Mouse (Mus musculus) lung, postnatal 14 days (tissue): Measurements from ENCODE around the gene Zfp583.

Experiments used
- DNase-seq: peaks from one replicate; pipeline ENCODE4 v3.0.0; 2021

Zfp583 gene

DNA sequence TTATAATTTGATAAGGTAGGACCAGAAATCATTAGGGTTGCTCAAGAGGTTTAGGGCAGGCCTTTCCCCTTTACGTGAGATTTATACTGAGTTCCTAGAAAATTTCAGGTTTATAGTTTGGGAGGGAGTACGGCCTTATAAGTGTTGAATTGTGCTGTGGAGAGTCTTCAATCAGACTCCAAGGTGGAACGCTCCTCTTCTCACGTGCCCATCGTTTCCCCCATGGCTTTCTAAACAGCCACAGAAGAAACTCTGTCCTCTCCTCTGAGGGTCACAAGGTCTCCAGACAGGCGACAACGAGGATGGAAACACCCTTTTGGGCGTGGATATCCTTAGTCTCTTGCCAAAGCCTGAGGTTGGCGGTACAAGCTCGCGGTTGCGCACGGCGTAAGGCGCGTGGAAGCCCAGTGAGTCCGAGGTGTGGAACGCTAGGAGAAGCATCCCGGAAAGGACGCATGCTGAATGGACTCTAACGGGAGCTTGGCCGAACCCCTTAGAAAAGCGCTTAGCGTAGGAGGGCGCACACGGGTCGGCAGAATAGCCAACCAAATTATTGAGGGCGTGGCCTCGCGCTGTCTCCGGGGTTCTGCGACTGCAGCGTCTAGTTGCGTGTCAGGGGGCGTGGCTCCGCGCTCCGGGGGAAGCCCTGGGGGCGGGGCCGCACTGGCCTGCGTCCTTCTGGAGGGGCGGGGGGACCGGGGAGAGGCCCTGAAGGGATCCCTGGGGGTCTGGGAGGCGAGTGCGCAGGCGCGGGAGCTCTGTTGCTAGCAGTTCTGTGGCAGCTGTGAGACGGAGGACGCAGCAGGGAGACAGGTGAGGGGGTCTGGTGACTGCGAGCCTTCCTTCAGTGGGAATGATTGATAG lies 45.0 kb downstream of the Zfp583 start, which contains the start of gene Zfp667:
Zfp667 (plus strand) TSS at position 738 of the 864 bp plus-strand sequence.
- DNase-seq: peak; percentile 98

DNA sequence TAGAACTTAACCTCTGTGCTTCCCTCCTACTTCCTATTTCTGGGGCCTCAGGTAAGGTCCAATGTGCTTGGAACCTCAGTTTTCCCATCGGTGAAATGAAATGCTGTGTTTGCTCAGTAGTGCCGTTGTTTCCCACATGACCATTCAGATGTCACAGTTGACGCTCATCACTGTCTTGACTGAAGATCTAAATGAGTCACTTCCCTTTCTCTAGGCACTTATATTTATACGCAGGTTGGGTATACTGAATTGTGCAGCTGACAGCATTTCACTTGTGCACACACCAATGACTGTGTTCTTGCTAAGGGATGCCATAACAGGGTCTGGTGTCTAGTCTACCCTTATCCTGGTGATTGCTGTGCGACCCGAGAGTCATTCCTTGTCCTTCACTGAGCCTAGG lies 45.7 kb downstream of the Zfp583 start:
- no peak for DNase-seq

GRCm38 (mm10) chr7:6284442-6285012 lies 46.6 kb downstream of the Zfp583 start:
- DNase-seq: no peak

- DNase-seq: peak; percentile 80
Measured at GRCm38 (mm10) chr7:6283451-6284075, 47.5 kb downstream of the Zfp583 start.

DNA sequence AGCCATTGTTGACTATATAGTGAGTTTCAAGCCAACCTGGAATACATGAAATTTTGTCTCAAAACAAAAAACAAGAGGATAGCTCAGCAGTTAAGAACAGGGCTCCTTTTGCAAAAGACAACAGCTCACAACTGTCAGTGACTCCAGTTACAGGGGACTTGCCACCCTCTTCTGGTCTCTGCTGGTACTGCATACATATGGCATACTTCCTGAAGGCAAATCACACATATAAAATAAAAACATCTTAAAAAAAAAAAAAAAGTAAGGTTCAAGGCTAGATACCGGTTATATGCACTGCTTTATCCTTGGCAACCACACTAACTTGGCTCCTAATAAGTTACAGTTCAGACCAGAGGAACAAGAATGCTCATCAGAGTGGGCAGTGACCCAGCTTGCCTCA lies 48.3 kb downstream of the Zfp583 start:
- DNase-seq: peak; percentile 85

DNA sequence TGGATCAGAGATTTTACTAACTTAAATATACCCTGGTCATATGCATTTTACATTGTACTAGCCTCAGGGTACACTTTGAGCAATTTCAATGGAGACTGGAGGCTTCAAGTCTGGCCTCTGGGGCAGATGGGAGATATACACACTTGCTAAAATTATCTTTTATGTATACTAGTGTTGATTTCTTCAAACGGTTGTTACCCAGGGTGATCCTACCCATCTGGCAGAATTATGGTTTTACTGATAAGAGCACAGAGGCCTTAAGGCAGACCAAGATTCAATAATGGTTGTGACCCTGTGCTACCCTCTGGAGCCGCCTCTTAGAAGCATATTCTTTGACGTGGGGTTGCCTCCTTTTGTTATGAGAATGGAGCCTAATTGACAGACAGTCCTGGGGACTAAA lies 53.2 kb downstream of the Zfp583 start:
- DNase-seq: no peak

DNA sequence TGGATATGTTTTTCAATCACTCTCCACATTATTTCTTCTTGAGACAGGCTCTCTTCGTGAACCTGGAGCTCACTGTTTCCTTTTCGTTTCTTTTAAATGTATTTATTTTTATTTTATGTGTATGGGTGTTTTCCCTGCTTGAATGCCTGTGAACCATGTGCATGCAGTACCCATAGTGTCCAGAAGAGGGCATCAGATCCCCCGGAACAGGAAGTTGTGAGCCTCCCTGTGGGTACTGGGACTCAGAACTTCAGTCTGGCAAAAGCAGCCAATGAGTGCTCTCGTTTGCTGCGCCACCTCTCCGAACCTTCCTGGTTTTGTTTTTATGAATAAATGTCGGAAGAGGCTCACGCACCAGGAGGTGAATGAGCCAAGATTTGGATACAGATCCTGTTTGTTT lies 65.4 kb downstream of the Zfp583 start:
- DNase-seq: peak; percentile 23
